Mouse (Mus musculus): ENCODE results near the gene Vmn2r16. TPM values are rescaled to one million over a fixed set of nuclear protein-coding genes. Genes with fewer than 3 reads are reported as not detected.

Vmn2r16 gene
- polyA plus RNA-seq (2012; rRNA removed) (not detected in 2 replicates), polyA plus RNA-seq (2014; fragmentation: Nextera tagmentation; extraction: Ambion mirVana) (not detected in 2 replicates)

DNA sequence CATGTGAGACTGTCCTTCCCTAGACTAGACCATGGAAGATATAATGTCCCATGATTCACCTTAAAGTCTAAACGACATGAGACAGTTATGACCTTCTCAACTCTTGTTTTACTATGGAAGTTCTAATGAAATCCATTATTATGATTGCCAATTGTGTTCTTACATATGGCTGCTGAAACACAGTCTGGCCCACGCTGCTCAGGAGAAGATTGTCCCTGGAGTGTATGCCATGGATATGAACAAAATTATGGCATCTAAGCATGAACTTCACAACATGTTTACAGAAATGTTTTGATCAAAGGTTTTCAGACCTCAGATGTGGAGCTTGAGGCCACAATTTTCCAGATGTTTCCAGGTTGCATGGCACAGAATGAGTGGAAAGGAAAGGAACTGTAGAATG, at the start of gene Vmn2r16:
Gene Vmn2r16 (plus strand): TSS at position 301 of the 400 bp plus-strand sequence.
- Histone ChIP-seq H3K9ac (replicated peaks) (no peak within 1 kb of the TSS), H3K27ac (no peak within 1 kb of the TSS), H3K4me2 (ENCODE audit: low read depth) (no peak within 1 kb of the TSS), H3K27me3 (ENCODE audit: control insufficient read depth, insufficient read depth, low read length) (no peaks in the 10 kb centered on the region), H3K36me3 (replicated peaks; ENCODE audit: control insufficient read depth, insufficient read depth, low read depth) (no peaks in the 10 kb centered on the region), H3K9me3 (ENCODE audit: control insufficient read depth, low read length) (no peaks in the 10 kb centered on the region), H3K4me1 (replicated peaks; ENCODE audit: control insufficient read depth in 2 of 2, insufficient read depth in 2 of 2, low read length in 1 of 2) (no peaks in the 10 kb centered on the region), H3K4me3 (ENCODE audit: insufficient read depth in 1 of 2, low read depth in 2 of 2, low read length in 2 of 2) (no peak within 1 kb of the TSS)
- no peak for ATAC-seq (ENCODE audit: insufficient read depth)
- no peak for DNase-seq (ENCODE audit: low read depth in 3 of 3, low spot score in 3 of 3)
- TF ChIP-seq EP300 (IDR thresholded peaks at IDR 0.05; ENCODE audit: low read depth), result no peak
- no peak for TF ChIP-seq CTCF (IDR thresholded peaks at IDR 0.05; ENCODE audit: low read depth)
- 21% methylated on average over 2 of the region's 2 CpGs for WGBS (ENCODE audit: insufficient replicate concordance)

DNA sequence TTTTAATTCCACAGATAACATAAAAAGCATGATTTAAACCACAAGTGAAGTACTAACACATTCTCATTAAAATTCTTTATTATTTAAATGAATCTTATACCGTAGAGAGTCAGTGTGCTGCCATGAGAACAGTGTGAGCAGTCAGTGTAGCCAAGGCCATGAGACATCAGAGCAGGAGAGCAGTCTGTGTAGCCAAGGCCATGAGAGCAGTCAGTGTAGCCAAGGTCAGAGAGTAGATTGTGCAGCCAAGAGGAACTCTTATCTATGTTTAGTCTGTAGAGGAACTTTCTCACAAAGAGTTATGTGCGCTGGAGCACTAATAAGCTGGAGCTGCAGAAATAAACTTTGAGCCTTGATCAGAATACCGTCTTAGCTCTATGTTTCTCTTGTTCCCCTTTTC, 35.3 kb upstream of the Vmn2r16 start:
- Histone ChIP-seq H3K9ac (replicated peaks) (no peak overlapping the region), H3K27ac (no peak overlapping the region), H3K4me3 (ENCODE audit: insufficient read depth in 1 of 2, low read depth in 2 of 2, low read length in 2 of 2) (no peak overlapping the region), H3K27me3 (ENCODE audit: control insufficient read depth, insufficient read depth, low read length) (no peaks in the 10 kb centered on the region), H3K9me3 (ENCODE audit: control insufficient read depth, low read length) (no peaks in the 10 kb centered on the region), H3K36me3 (replicated peaks; ENCODE audit: control insufficient read depth, insufficient read depth, low read depth) (no peaks in the 10 kb centered on the region), H3K4me1 (replicated peaks; ENCODE audit: control insufficient read depth in 2 of 2, insufficient read depth in 2 of 2, low read length in 1 of 2) (no peaks in the 10 kb centered on the region), H3K4me2 (ENCODE audit: low read depth) (no peak overlapping the region)
- ATAC-seq (ENCODE audit: insufficient read depth) (no peak), DNase-seq (ENCODE audit: low read depth in 3 of 3, low spot score in 3 of 3) (no peak)
- no peak for TF ChIP-seq EP300 (IDR thresholded peaks at IDR 0.05; ENCODE audit: low read depth)
- no peak for TF ChIP-seq CTCF (IDR thresholded peaks at IDR 0.05; ENCODE audit: low read depth)
- WGBS (ENCODE audit: insufficient replicate concordance), result 64% methylated on average over 3 of the region's 3 CpGs

DNA sequence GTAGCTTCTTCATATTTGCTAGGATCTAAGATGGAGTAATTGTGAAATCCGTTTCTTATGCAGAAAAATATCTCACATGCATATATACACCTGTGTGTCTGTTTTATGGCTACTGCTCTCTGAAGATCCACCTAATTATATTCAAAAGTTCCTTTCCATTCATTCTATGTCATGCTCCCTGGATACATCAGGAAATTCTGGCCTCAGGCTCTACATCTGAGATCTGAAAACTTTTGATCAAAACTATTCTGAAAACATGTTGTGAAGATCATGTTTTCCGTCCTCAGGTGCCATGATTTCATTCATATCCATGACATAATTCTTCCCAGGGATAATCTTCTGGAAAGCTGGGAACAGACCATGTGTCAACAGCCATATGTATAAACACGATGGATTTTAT, 32.4 kb upstream of the Vmn2r16 start, which contains the start of gene Vmn2r15:
Gene Vmn2r15 (minus strand): TSS at position 101 of the 400 bp plus-strand sequence.
- Histone ChIP-seq H3K4me1 (replicated peaks; ENCODE audit: control insufficient read depth in 2 of 2, insufficient read depth in 2 of 2, low read length in 1 of 2) (no peaks in the 10 kb centered on the region), H3K36me3 (replicated peaks; ENCODE audit: control insufficient read depth, insufficient read depth, low read depth) (no peaks in the 10 kb centered on the region), H3K4me3 (ENCODE audit: insufficient read depth in 1 of 2, low read depth in 2 of 2, low read length in 2 of 2) (no peak within 1 kb of the TSS), H3K9ac (replicated peaks) (no peak within 1 kb of the TSS), H3K27ac (no peak within 1 kb of the TSS), H3K4me2 (ENCODE audit: low read depth) (no peak within 1 kb of the TSS), H3K9me3 (ENCODE audit: control insufficient read depth, low read length) (no peaks in the 10 kb centered on the region), H3K27me3 (ENCODE audit: control insufficient read depth, insufficient read depth, low read length) (no peaks in the 10 kb centered on the region)
- WGBS (ENCODE audit: insufficient replicate concordance), result 36% methylated on average over 3 of the region's 3 CpGs
- DNase-seq (ENCODE audit: low read depth in 3 of 3, low spot score in 3 of 3), result no peak
- no peak for ATAC-seq (ENCODE audit: insufficient read depth)
- TF ChIP-seq CTCF (IDR thresholded peaks at IDR 0.05; ENCODE audit: low read depth) (no peak), EP300 (IDR thresholded peaks at IDR 0.05; ENCODE audit: low read depth) (no peak)

DNA sequence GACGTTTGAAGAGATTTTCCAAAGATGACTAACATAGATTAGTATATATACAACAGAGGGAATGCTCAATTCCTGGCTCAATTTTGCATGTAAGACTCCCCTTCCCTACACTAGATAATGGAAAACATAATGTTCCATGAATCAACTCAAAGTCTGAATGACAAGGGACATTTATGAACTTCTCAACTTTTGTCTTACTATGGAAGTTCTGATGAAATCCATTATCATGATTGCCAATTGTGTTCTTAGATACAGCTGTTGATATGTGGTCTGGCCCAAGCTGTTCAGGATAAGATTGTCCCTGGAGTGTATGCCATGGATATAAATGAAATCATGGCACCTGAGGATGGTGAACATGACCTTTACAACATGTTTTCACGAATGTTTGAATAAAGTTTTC, 89.4 kb downstream of the Vmn2r16 start, which contains the start of gene Vmn2r17:
Gene Vmn2r17 (plus strand): TSS at position 301 of the 400 bp plus-strand sequence.
- H3K9ac ChIP-seq (replicated peaks), result no peak within 1 kb of the TSS
- H3K27ac ChIP-seq, result no peak within 1 kb of the TSS
- H3K27me3 ChIP-seq (ENCODE audit: control insufficient read depth, insufficient read depth, low read length), result no peaks in the 10 kb centered on the region
- DNase-seq (ENCODE audit: low read depth in 3 of 3, low spot score in 3 of 3) (no peak), ATAC-seq (ENCODE audit: insufficient read depth) (no peak)
- WGBS (ENCODE audit: insufficient replicate concordance), result 37% methylated on average over 2 of the region's 2 CpGs
- H3K9me3 ChIP-seq (ENCODE audit: control insufficient read depth, low read length), result no peaks in the 10 kb centered on the region
- H3K4me2 ChIP-seq (ENCODE audit: low read depth), result no peak within 1 kb of the TSS
- H3K4me1 ChIP-seq (replicated peaks; ENCODE audit: control insufficient read depth in 2 of 2, insufficient read depth in 2 of 2, low read length in 1 of 2), result no peaks in the 10 kb centered on the region
- H3K4me3 ChIP-seq (ENCODE audit: insufficient read depth in 1 of 2, low read depth in 2 of 2, low read length in 2 of 2), result no peak within 1 kb of the TSS
- no peaks in the 10 kb centered on the region for H3K36me3 ChIP-seq (replicated peaks; ENCODE audit: control insufficient read depth, insufficient read depth, low read depth)
- TF ChIP-seq CTCF (IDR thresholded peaks at IDR 0.05; ENCODE audit: low read depth) (no peak), EP300 (IDR thresholded peaks at IDR 0.05; ENCODE audit: low read depth) (no peak)

Other genes starting within 250 kb of the Vmn2r16 start
- gene Vmn2r12, start 232.2 kb upstream of the Vmn2r16 start, polyA plus RNA-seq (2012; rRNA removed), result not detected in 2 replicates
- not detected in 2 replicates for gene Vmn2r12, start 232.2 kb upstream of the Vmn2r16 start, polyA plus RNA-seq (2014; fragmentation: Nextera tagmentation; extraction: Ambion mirVana)
- not detected in 2 replicates for gene Vmn2r13, start 138.0 kb upstream of the Vmn2r16 start, polyA plus RNA-seq (2012; rRNA removed)
- gene Vmn2r13, start 138.0 kb upstream of the Vmn2r16 start, polyA plus RNA-seq (2014; fragmentation: Nextera tagmentation; extraction: Ambion mirVana), result not detected in 2 replicates
- not detected in 2 replicates for gene Vmn2r14, start 105.5 kb upstream of the Vmn2r16 start, polyA plus RNA-seq (2012; rRNA removed)
- gene Vmn2r14, start 105.5 kb upstream of the Vmn2r16 start, polyA plus RNA-seq (2014; fragmentation: Nextera tagmentation; extraction: Ambion mirVana), result not detected in 2 replicates
- not detected in 2 replicates for gene Vmn2r15, start 32.5 kb upstream of the Vmn2r16 start, polyA plus RNA-seq (2012; rRNA removed)
- gene Vmn2r15, start 32.5 kb upstream of the Vmn2r16 start, polyA plus RNA-seq (2014; fragmentation: Nextera tagmentation; extraction: Ambion mirVana), result not detected in 2 replicates
- gene Vmn2r17, start 89.5 kb downstream of the Vmn2r16 start, polyA plus RNA-seq (2012; rRNA removed), result not detected in 2 replicates
- gene Vmn2r17, start 89.5 kb downstream of the Vmn2r16 start, polyA plus RNA-seq (2014; fragmentation: Nextera tagmentation; extraction: Ambion mirVana), result not detected in 2 replicates
- 4.1 and 4.5 TPM in 2 replicates for gene Crlf2, start 228.8 kb downstream of the Vmn2r16 start, polyA plus RNA-seq (2012; rRNA removed)
- gene Crlf2, start 228.8 kb downstream of the Vmn2r16 start, polyA plus RNA-seq (2014; fragmentation: Nextera tagmentation; extraction: Ambion mirVana), result 2.4 and 2.7 TPM in 2 replicates

Data from liver, embryonic 14.5 days (tissue).